Mouse (Mus musculus) CH12.LX (cell line): ENCODE measurements around the gene B3gnt3.

Experiments used
- BHLHE40 ChIP-seq: IDR thresholded peaks from 2 replicates; pipeline ENCODE4 v1.6.1; 2011; ENCODE audit warnings: mild to moderate bottlenecking, low read depth, low read length, improper control_type of control experiment
- CTCF ChIP-seq, 2 experiments: IDR thresholded peaks in 1 of 2; conservative IDR thresholded peaks in 1 of 2; 2 replicates each; pipeline ENCODE4 v1.5.1; 2011 to 2012; ENCODE audit warnings: low read depth in 2 of 2, low read length in 2 of 2, improper control_type of control experiment in 1 of 2, inconsistent platforms in 1 of 2, mild to moderate bottlenecking in 1 of 2, moderate library complexity in 1 of 2
- MAX ChIP-seq: IDR thresholded peaks from 2 replicates; pipeline ENCODE4 v1.6.1; 2011; ENCODE audit warnings: low read length, improper control_type of control experiment
- MYC ChIP-seq: IDR thresholded peaks from 2 replicates; pipeline ENCODE4 v1.6.1; 2011; ENCODE audit warnings: low read depth, mild to moderate bottlenecking, improper control_type of control experiment, low read length
- NRF1 ChIP-seq: IDR thresholded peaks from 2 replicates; pipeline ENCODE4 v1.6.1; 2014; ENCODE audit warnings: low read depth, mild to moderate bottlenecking, inconsistent platforms, low read length, improper control_type of control experiment, moderate library complexity
- PAX5 ChIP-seq: IDR thresholded peaks from 2 replicates; pipeline ENCODE4 v1.6.1; 2012; ENCODE audit warnings: low read length, inconsistent platforms, mixed read lengths
- POLR2A ChIP-seq: IDR thresholded peaks from 2 replicates; pipeline ENCODE4 v1.6.1; 2011; ENCODE audit warnings: low read depth, mild to moderate bottlenecking, improper control_type of control experiment, low read length
- POLR2AphosphoS2 ChIP-seq: IDR thresholded peaks from 2 replicates; pipeline ENCODE4 v1.6.1; 2011; ENCODE audit warnings: low read depth, low read length, improper control_type of control experiment
- RCOR1 ChIP-seq: conservative IDR thresholded peaks from 2 replicates; pipeline ENCODE4 v1.6.1; 2012; ENCODE audit warnings: low read depth, mild to moderate bottlenecking, inconsistent platforms, low read length, improper control_type of control experiment
- SIN3A ChIP-seq: IDR thresholded peaks from 2 replicates; pipeline ENCODE4 v1.6.1; 2012; ENCODE audit warnings: low read length, improper control_type of control experiment, inconsistent platforms
- TBP ChIP-seq: conservative IDR thresholded peaks from 2 replicates; pipeline ENCODE4 v1.6.1; 2011; ENCODE audit warnings: low read depth, low read length, improper control_type of control experiment
- UBTF ChIP-seq: IDR thresholded peaks from 2 replicates; pipeline ENCODE4 v1.6.1; 2012; ENCODE audit warnings: low read depth, mild to moderate bottlenecking, inconsistent platforms, low read length, improper control_type of control experiment, moderate library complexity
- ZMIZ1 ChIP-seq: IDR thresholded peaks from 2 replicates; pipeline ENCODE4 v1.6.1; 2012; ENCODE audit warnings: low read depth, mild to moderate bottlenecking, inconsistent platforms, low read length, improper control_type of control experiment
- ZNF384 ChIP-seq: IDR thresholded peaks from 2 replicates; pipeline ENCODE4 v1.6.1; 2012; ENCODE audit warnings: low read depth, low read length, improper control_type of control experiment, inconsistent platforms

DNA sequence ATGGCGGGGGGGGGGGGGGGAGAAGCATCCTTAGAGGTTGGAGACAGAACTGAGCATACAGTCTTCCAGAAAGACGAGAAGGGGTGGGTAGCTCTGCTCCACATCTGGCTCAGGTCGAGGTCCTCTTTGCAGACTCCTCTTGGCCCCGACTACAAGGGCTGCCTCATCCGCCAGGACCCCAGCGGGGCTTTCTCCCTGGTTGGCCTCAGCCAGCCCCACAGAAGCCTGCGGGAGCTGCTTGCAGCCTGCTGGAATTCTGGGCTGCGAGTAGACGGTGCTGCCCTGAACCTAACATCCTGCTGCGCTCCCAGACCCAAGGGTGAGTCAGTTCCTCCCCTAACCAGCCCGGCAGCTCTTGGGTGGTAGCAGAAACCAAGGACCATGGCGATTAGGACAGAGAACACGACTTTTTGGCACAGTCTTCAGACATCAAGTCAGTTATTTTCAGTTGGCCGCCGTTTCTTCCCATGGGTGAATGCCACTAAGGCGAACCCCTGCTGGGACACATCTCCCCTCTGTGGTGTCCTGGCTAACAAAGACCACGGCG, 20.1 kb downstream of the B3gnt3 start:
- TF ChIP-seq CTCF (conservative IDR thresholded peaks at IDR 0.05 in 1 of 2, IDR thresholded peaks at IDR 0.05 in 1 of 2; ENCODE audit: low read depth in 2 of 2, low read length in 2 of 2): no peak
- TF ChIP-seq POLR2A: no peak
- no peak for TF ChIP-seq BHLHE40
- TF ChIP-seq PAX5: no peak
- TF ChIP-seq RCOR1: no peak
- TF ChIP-seq ZMIZ1: no peak
- no peak for TF ChIP-seq TBP
- no peak for TF ChIP-seq ZNF384
- TF ChIP-seq SIN3A: no peak
- TF ChIP-seq UBTF: no peak
- no peak for TF ChIP-seq MAX
- TF ChIP-seq NRF1: no peak
- no peak for TF ChIP-seq MYC
- TF ChIP-seq POLR2AphosphoS2: no peak
